Mouse (Mus musculus): ENCODE measurements around the gene Abca13.

- no peak for TF ChIP-seq CTCF (IDR thresholded peaks at IDR 0.05; ENCODE audit: low read depth, low read length)
- no peak for TF ChIP-seq TAL1 (conservative IDR thresholded peaks at IDR 0.05; ENCODE audit: low read depth, low read length)
- no peak for TF ChIP-seq GATA1 (IDR thresholded peaks at IDR 0.05; ENCODE audit: borderline replicate concordance, low read length)
- TF ChIP-seq POLR2AphosphoS5 (IDR thresholded peaks at IDR 0.05; ENCODE audit: insufficient replicate concordance, low read depth, low read length): no peak
- TF ChIP-seq GATA2 (IDR thresholded peaks at IDR 0.05; ENCODE audit: borderline replicate concordance, low read depth, low read length): no peak
These were observed 124.8 kb downstream of the Abca13 start for GRCm38 (mm10) chr11:9316545-9316944.

All from G1E (cell line).